Mouse (Mus musculus) olfactory bulb, adult 2 months (tissue): ENCODE data around the gene Serpine2. TPM values are rescaled to one million over a fixed set of nuclear protein-coding genes. Genes with fewer than 3 reads are reported as not detected.

Source experiments
- H3K27ac ChIP-seq: fragments of 200-500 bp; 2 replicates; pipeline ENCODE4 v1.5.1; 2012; ENCODE audit warnings: low read depth, low read length; ENCODE audit not compliant: insufficient read depth
- H3K4me1 ChIP-seq: fragments of 200-500 bp; 2 replicates; pipeline ENCODE4 v1.6.1; 2012; ENCODE audit warnings: low read length; ENCODE audit not compliant: control insufficient read depth, insufficient read depth
- H3K4me3 ChIP-seq: fragments of 200-500 bp; 2 replicates; pipeline ENCODE4 v1.5.1; 2012; ENCODE audit warnings: mild to moderate bottlenecking, low read depth, low read length, moderate library complexity; ENCODE audit not compliant: insufficient read depth
- CTCF ChIP-seq: fragments of 200-500 bp; IDR thresholded peaks from 2 replicates; pipeline ENCODE4 v1.5.1; 2012; ENCODE audit warnings: low read depth, mild to moderate bottlenecking, low read length, moderate library complexity; ENCODE audit not compliant: insufficient read depth
- POLR2A ChIP-seq: fragments of 200-500 bp; IDR thresholded peaks from 2 replicates; pipeline ENCODE4 v1.6.1; 2012; ENCODE audit warnings: mild to moderate bottlenecking, low read depth, low read length, moderate library complexity; ENCODE audit not compliant: insufficient read depth
- WGBS: fragments of 180-500 bp; shearing (Covaris S2); methylation state at CpG from one replicate; pipeline ENCODE4 v1.1.7; 2018; 5-methylcytosine and 5-hydroxymethylcytosine counted together
- polyA plus RNA-seq: library from polyadenylated mRNA; stranded (reverse); fragments of >200 nt; gene quantifications from 2 replicates; pipeline ENCODE4 v1.2.4, GENCODE M21; 2012; ENCODE audit warnings: low replicate concordance; ENCODE audit not compliant: missing spikeins, insufficient read depth, insufficient read length

The Serpine2 gene
- polyA plus RNA-seq, 1 experiment: 393 TPM

- peaks cover 17% of the 10 kb centered on the region for H3K4me1 ChIP-seq
- H3K27ac ChIP-seq: no peak overlapping the region
- whole genome bisulfite sequencing: 3% methylated on average over 11 of the region's 11 CpGs
- H3K4me3 ChIP-seq: peak overlapping the region; percentile 66
- TF ChIP-seq POLR2A: no peak
- no peak for TF ChIP-seq CTCF
Observed at GRCm38 (mm10) chr1:79760656-79761055, 100.3 kb downstream of the Serpine2 start.

- TF ChIP-seq POLR2A: no peak
- no peak overlapping the region for H3K27ac ChIP-seq
- H3K4me3 ChIP-seq: peak overlapping the region; percentile 34
- H3K4me1 ChIP-seq: peaks cover 17% of the 10 kb centered on the region
- 29% methylated on average over 5 of the region's 5 CpGs for WGBS
Observed at GRCm38 (mm10) chr1:79759436-79759972, 101.5 kb downstream of the Serpine2 start.

- no peak overlapping the region for H3K4me3 ChIP-seq
- WGBS: 23% methylated on average over 2 of the region's 2 CpGs
Observed at GRCm38 (mm10) chr1:79759006-79759405, 102.0 kb downstream of the Serpine2 start.

GRCm38 (mm10) chr1:79757597-79757996, 103.4 kb downstream of the Serpine2 start:
- no peak overlapping the region for H3K4me3 ChIP-seq
- peaks cover 15% of the 10 kb centered on the region for H3K4me1 ChIP-seq
- H3K27ac ChIP-seq: no peak overlapping the region
- 84% methylated on average over 4 of the region's 4 CpGs for WGBS
- TF ChIP-seq POLR2A (no peak), CTCF (no peak)

More at GRCm38 (mm10) chr1:79759006-79759405, 102.0 kb downstream of the Serpine2 start:
- TF ChIP-seq POLR2A: no peak
- no peak for TF ChIP-seq CTCF
- H3K4me1 ChIP-seq: peaks cover 17% of the 10 kb centered on the region
- no peak overlapping the region for H3K27ac ChIP-seq

GRCm38 (mm10) chr1:79757161-79757560, 103.8 kb downstream of the Serpine2 start:
- Histone ChIP-seq H3K4me1 (peaks cover 15% of the 10 kb centered on the region), H3K4me3 (no peak overlapping the region), H3K27ac (no peak overlapping the region)
- TF ChIP-seq POLR2A: no peak
- TF ChIP-seq CTCF: no peak
- WGBS: 72% methylated on average over 7 of the region's 7 CpGs

- H3K27ac ChIP-seq: no peak overlapping the region
- TF ChIP-seq POLR2A: no peak
- no peak for TF ChIP-seq CTCF
- 91% methylated on average over 5 of the region's 5 CpGs for WGBS
- peaks cover 15% of the 10 kb centered on the region for H3K4me1 ChIP-seq
- no peak overlapping the region for H3K4me3 ChIP-seq
Observed at GRCm38 (mm10) chr1:79756417-79756816, 104.6 kb downstream of the Serpine2 start.

- Histone ChIP-seq H3K27ac (no peak overlapping the region), H3K4me1 (peaks cover 11% of the 10 kb centered on the region), H3K4me3 (no peak overlapping the region)
- no peak for TF ChIP-seq CTCF
- no peak for TF ChIP-seq POLR2A
- 55% methylated on average over 2 of the region's 2 CpGs for WGBS
Observed at GRCm38 (mm10) chr1:79755376-79755775, 105.6 kb downstream of the Serpine2 start.

GRCm38 (mm10) chr1:79754936-79755335, 106.0 kb downstream of the Serpine2 start:
- Histone ChIP-seq H3K27ac (no peak overlapping the region), H3K4me3 (no peak overlapping the region), H3K4me1 (peaks cover 11% of the 10 kb centered on the region)
- TF ChIP-seq CTCF: no peak
- TF ChIP-seq POLR2A: no peak
- WGBS: 91% methylated on average over 3 of the region's 3 CpGs

- H3K4me1 ChIP-seq: peaks cover 6% of the 10 kb centered on the region; the same call in 1 of the 2 replicates
- no peak overlapping the region for H3K4me3 ChIP-seq
- WGBS: 99% methylated on average over 3 of the region's 3 CpGs
- TF ChIP-seq POLR2A: no peak
- no peak for TF ChIP-seq CTCF
- no peak overlapping the region for H3K27ac ChIP-seq
Observed at GRCm38 (mm10) chr1:79753456-79753855, 107.5 kb downstream of the Serpine2 start.

- Histone ChIP-seq H3K4me1 (peaks cover 6% of the 10 kb centered on the region; the same call in 1 of the 2 replicates), H3K27ac (no peak overlapping the region), H3K4me3 (no peak overlapping the region)
- WGBS: 88% methylated on average over 4 of the region's 4 CpGs
- TF ChIP-seq POLR2A (no peak), CTCF (no peak)
Observed at GRCm38 (mm10) chr1:79752714-79753340, 108.2 kb downstream of the Serpine2 start.
